Mouse (Mus musculus) brain, adult 2 months (tissue): ENCODE measurements around the gene Sept11.
A peak's percentile ranks its signal among the peaks of the same experiment; 100 is the strongest.

Experiments
- DNase-seq: peaks from one replicate; pipeline ENCODE4 v3.0.0; 2011; ENCODE audit warnings: low read depth, low spot score

Sept11 gene

DNA sequence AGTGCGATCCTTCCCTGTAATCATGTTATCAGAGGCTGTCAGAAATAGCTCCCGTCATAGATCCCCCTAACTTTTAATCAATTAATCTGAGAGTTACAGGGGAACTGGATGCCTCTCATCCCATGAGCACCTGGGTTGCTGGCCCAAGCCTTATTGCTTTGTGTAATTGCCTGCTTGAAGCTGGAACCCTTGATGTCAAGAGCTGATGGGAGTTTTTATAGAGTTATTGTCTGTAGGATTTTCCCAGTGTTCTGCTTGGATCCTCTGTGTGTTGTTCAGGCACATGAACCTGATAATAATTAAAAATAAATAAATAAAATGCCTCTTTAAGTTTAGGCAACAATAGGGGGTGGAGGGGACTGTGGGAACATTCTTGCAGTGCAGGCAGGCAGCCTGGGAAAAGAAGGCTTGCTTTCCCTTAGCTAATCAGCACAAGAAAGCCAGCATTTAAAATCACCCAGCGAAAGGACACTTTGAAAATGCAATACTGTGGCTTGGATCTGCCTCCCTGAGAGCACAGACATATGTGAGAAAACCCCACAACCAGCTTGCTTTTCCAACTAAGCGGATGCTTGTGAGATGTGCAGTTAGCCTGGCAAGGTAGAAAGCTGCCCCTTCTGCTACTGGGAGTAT, 33.8 kb downstream of the Sept11 start:
- DNase-seq = peak; percentile 56

DNA sequence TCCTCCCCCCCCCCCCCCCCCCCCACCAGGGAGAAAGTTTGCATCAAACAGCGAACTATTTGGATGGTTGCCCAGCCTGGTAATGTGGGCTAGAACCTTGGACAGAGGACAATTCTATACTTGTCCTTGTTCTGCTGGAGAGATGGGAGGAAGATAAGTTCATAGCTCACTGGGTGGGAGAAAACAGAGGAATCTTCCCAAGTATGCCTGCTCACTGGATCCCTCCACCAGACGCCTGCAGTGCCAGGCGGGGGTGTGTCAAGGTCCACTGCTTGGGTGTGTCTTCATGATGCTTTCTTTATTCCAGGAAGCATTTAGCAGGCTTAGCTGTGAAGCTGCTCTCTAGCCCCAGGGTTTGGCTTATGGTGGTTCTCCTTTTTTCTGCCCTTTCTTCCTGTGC, 34.5 kb downstream of the Sept11 start:
- peak; percentile 67 for DNase-seq

DNA sequence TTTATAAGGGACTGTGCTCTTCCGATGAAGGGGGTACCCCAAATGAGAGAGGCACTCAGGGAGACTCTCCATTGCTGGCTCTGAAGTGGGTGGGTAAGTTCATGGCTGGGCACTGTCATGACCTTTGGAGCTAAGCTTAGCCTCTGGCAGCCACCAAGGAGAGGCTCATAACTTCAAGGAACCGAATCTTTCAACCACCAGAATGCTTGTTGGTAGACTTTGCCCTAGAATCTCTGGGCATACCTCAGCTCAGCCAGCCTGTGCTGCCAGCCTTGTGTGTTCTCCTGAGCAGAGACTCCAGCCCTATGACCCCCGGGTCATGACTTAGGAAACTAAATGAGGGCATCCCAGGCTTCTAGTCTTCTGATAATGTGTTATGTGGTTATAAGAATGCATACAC, 35.5 kb downstream of the Sept11 start:
- no peak for DNase-seq

DNA sequence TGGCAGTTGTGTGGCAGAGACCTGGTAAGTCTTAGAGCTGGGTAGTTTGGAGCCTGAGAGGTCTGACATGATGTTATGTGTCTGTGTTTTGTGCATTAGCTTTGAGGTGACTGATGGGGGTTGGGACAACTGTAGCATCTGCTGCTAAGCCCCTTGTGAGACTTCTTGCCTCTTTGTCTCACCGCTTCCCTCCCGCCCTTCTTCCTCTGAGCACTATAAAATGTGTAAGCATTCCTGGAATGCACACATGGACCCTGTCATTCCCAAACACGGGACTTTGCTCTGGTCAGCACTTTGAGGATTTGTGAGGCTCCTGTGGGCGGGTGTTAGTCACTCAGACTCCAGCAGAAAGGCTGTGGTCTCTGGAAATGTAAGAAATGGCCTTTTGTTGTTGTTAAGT, 36.7 kb downstream of the Sept11 start:
- DNase-seq = no peak

DNA sequence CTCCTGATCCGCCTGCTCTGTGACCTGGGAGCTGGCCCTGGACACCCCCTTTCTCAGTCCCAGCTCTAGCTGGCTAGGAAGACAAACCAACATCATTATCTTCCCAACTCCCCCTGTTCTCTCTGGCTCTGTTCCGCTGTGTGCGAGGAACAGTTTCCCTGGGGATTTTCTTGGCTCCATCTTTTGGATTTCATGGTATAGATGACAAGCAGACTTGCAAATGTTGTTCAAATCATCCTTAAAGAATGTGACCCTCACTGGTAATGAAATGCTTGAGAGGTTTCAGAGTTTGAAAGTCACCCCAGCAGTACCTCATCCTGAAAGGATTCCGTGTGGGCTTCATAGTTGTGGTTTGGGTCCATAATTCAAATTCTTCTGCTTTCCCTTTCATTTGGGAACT, 38.2 kb downstream of the Sept11 start:
- no peak for DNase-seq

DNA sequence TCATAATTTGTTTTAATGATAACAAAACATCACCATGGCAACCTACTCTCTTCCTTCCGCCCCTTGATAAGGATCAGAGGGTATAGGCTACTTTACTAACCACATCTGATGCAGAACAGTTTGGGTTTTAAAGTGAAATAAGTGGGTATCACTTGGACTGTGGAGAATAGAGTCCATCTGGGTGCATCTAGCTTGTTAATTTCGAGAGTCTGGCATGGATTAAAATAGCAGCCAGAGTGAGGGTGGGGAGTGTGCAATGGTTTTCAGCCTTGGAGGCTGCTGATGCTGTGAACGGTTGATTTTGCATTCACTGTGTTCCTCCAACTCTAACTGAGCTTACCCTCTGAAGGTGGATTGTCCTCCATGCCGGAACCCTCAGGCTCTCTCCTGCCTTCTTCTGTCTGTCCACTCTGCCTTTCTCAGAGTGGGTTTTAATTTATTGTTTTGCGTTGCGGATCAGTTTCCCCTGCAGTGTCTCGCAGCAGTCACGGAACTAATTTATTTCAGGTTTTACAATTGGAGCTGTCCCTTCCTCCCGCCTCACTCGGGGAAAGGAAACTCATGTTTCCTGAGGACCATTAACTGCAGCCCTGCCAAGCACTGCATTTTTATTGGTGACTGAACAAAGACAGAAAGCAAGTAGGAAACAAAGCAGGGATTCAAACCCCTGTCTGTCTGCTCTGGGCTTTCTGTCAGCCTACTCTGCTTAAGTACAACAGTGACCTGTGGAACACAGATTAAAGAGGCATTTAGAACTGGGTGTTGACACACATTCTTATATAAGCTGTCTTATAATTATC, 40.4 kb downstream of the Sept11 start:
- peak; percentile 86 for DNase-seq

DNA sequence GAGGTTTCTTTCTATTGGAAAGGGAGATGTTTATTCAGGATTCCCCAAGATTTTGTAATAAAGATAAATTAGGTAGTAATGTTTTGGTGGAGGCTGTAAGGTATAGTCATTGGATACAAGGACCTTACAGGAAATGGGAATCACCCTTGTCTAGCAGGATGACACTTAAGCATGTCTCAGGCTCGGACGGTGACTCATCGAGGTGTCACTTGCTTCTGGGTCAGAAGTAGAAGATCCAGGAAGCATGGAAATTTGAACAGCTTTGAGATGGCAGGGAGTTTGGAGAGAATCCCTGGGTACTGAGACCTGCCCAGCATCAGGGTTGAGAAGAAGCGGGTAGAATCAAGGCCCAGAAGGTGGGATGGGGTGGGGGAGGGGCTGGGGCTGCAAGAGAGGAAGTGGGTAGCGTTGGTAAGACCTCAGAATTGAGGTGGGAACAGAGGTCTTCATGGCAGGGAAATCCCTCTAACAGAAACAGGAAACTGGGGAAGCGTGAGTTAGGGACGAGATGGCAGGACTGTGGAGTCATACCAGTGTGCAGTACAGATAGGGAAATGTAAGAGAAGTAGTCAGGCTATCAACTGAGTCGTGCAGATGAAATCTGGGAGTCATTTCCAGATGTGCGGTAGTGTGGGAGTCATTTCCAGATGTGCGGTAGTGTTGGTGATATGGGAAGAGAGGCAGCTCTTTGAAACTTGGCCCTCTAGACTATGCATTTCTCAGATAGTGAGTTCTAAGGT, 42.3 kb downstream of the Sept11 start:
- DNase-seq = peak; percentile 40

DNA sequence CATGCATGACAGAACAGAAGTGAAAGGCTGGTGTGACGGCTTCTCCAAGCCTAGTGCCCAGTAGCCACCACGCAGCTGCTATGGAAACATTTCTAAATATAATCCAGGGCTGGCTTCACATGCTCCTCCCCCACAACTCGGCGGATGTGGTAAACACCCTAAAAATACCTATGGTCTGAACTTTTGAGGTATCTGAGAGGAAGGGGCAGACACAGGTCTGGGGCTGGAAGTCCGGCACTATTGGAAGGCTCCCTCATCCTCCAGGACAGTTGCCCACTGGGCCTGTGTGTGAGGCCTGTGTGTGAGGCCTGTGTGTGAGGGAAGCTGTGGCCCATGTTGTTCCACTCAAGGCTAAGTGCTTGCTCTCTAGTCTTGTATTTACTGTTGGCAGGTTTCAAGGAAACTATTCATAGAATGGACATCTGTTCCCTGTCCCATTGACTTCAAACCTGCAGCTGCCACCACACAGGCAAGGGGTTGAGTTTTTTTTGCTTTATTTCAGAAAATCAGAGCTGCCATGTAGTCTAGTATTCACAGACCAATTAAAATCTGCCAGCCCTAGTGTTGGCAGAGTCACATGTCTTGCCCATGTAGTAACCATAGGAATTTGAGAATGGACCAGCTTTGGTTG, 43.8 kb downstream of the Sept11 start:
- peak; percentile 73 for DNase-seq

DNA sequence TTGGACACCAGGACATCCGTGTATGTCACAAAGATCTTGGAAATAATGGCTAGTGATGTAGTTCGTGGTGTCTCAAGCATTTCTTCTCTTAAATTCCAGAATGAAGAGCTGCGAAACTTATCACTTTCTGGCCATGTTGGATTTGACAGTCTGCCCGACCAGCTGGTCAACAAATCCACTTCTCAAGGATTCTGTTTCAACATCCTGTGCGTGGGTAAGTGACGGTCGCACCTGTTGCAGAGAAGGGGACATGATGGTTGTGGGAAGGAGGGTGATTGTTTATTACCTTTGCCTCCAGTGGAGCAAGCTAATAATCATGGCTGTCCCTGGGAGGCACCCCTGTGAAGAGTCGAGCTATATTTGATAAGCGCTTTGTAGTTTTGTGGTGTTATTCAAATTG, 46.1 kb downstream of the Sept11 start:
- DNase-seq = peak; percentile 66

DNA sequence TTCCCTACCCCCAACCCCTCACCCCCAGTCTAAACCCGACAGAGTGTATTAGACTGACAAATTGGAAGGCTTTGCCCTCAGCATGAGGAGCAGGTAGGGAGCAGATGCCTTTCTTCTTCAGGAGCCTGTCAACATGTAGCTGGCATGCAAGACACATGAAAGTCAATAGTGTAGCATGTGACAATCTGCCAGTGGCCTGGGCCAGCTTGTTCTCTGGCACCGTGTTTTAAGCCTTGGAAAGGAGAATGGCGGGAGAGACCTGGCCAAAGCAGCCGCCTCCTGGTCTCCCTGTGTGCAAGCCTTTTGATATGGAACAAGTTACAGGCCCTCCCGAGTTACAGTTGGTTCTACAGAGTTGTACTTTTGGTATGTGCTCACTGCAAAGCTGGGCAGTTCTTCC, 47.5 kb downstream of the Sept11 start:
- peak; percentile 79 for DNase-seq

DNA sequence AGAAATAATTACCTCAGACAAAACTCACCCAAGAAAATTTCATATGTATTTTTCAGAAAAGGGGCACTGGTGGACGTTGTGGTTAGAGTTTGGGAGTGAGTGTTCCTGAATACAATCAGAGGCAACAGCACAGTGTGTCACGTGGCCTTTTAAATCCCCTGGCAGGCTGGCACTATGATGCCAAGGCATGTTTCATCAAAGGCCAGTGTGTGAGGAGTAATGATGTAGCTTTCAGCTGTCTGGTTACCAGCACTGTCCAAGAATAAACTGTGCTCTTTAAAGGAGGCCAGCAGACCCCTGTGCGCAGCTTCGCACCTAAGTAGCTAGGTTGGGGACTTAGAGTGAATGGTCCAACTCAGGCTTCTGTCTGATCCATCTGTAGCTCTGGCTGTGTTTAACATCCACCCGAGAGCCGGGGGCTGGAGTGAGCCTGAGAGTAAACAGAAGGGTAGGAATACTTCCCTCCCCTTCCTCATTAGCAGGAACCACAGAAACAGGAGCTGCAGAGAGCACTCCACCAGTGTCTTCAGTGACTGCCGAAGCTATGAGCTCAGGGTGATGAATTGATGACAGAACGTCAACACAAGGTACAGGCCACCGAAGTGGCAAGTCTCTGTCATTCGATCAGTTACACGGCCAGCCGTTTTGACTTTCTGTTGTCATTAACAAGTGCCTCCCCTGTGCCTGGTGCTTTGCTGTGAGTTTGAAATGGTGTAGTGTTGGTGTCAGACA, 50.3 kb downstream of the Sept11 start:
- DNase-seq = no peak

DNA sequence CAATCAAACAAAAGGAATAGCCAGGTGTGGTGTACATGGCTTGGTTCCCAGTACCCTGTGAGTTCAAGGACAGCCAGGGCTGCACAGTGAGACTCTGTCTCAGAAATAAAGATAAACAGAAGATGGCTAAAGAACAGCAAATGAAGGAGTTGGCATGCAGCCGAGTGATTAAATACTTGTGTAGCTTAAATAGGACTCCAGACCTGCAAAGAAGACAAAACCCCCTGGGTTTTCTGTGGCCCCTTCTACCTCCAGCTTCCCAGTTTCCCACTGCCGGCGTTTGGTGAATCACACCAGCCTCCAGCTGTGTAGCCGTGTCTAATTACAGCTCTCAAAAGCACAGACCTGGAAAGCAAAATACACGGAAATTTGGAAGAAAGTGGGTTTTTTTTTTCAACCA, 51.6 kb downstream of the Sept11 start:
- DNase-seq = peak; percentile 57

DNA sequence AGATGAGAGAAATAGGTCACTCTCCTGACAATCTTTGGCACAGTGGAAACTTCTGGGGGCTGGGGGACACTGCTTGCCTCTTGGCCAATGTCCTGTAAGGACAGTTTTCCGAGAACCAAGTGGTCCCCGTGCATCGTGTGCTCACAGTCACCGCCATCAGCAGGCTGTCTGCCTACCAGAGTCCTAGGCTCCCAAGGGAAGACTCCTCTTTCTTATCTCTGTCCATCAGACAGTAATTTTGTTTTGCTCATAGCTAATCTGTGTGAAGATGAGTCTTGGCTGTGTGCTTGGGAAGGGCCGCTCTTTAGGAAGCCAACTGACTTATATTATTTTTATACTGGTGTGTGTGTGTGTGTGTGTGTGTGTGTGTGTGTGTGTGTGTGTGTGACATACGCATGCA, 52.3 kb downstream of the Sept11 start:
- DNase-seq = no peak

DNA sequence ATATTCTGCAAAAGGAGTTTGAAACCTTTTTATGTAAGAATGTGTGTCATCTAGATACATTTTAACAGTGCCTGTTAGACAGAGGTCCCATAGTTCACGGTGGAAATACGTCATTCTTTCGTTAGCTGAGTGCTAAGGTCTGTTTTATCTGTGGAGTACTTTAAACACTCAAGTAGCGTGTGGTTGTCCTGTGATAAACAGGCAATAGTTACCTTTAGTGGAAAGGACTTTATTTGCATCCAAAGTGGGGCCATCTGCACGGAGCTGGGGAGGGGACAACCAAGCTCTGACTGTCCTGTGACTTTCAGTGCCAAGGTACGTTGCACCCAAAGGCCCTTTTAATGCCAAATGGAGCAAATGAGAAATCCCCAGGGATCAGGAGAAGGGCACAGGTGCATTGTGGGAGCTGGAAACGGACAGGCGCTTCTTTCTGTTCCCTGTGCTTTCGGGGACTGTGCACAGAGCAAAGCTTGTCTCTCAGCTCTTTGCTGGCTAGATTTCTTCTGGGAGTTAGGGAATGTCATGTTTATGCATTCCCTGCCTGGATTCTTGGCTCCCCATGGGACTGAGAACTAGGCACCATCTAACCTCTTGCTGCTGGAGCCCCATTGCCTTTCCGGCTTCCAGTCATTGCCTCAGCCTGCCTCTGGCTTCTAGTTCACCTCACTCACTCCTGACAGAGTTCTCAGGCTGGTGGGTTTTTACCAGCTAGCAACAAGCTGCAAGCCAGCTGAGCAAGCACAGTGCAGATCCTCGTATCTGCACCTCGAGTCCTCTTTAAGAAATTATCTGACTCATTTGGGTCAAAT, 56.9 kb downstream of the Sept11 start:
- DNase-seq = peak; percentile 51

DNA sequence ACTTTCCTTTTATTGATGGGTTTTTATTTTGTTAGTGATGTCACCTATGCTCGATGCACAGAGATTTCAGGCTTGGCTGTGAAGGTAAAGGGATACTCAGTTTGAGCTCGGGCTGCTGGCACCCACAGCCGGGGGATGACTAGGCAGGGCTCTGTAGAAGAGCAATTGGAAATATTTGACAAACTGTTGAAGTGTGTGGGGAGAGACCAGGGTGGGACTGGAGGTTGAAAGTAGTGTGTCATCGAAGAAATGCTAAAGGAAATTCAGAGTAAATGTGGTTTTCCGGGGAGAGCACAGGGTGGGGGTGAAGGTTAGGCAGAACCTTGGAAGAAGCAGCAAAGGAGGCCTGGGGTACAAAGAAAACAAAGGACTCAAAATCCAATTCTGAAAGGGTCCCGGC, 58.7 kb downstream of the Sept11 start:
- DNase-seq = no peak

DNA sequence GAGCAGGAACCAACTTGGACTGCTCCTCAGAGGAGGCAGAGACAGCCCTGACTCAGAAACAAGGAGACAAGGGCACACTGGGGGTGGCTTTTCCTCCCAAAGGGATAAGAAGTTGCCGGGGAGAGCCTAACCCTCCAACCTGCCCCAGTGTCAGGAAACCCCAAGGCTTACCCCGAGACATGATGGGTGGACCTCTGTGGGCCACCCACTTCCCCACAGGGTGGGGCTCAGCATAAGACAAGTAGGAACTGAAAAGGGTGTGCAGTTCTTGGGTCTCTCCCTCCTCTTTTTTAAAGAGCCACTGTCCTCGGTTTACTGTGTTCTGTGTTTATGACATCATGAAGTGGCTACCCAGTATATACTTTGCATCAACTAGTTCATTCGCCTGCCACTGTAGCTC, 59.2 kb downstream of the Sept11 start:
- DNase-seq = no peak

DNA sequence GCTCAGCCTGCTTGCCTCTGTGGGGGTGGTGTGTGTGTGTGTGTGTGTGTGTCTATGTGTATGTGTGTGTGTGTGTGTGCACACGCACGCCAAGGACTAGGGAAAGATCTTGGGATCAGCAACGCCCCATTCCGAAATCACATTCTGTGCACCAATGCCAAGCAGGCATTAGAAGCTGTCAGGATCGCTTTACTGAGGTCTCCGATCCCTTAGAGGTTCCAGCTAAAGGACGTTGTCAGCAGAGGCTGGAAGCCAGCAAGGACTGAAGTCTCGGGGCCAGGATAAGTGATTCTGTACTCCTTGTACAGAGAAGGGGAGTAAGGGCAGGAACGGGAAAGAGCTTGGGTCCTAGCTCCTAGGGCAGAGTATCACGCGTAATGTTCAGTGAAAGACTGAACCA, 61.2 kb downstream of the Sept11 start:
- no peak for DNase-seq

DNA sequence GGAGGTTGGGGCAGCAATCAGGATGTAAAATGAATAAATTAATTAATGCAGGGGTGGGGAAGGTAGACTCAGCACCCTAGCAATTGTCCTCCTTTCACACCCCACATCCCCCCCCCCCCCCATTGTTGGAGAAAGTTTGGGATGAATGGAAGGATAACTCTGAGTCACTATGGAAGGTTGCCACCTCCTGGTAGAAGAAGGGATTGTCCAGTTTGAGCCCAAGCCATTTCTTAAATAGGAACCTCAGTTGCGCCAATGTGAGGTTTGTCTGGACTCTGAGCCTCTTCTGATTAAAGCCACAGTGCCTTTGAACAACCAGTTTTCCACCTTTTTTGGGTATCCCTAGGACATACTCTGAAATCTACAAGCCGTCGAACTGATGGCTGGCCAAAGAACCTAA, 70.3 kb downstream of the Sept11 start:
- DNase-seq = peak; percentile 84

DNA sequence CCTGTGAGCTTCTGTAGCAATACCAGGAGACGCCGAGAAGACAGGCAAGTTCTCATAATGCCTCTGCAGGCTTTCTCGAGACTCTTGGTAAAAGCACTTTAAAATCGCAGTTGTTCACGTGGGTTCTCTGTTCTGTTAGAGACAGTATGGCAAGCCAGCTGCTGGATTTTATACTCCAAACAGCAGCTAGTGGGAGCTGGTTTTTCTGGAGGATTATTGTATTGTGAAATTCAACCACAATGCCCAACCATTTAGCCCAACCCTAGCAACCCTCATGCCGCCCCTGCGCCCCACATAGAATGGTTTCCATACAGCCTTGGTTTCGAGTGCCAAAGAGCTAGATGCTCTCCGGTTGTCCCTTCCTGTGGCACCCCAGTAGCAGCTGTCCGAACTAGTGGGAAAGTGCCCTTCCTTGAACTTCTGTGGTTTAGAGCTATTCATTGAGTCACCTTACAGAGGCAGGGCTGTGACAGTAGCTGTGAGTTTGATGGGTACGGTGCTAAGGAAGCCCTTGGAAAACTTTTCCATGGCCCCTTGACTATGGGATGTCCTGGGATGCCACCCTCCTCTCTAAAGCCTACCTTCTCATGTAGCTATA, 74.8 kb downstream of the Sept11 start:
- peak; percentile 42 for DNase-seq

DNA sequence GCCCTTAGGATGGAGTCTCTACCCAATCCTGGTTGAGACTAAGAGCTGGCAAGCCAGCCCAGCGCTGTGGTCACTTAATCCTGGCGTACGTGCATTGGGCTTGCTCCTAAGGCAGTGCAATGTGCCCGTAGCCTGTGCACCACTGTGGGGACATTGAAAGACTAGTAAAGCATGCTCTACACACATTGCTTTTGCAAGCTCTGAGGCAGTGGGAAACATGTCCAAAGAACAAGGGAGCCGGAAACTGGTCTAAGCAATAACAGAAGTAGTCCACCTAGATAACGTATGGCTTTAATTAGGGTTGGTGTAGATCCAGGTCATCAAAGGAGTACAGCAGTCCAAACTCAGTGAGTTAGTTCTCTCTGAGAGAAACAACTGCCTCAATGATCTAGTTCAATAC, 75.4 kb downstream of the Sept11 start:
- DNase-seq = no peak
